Mouse (Mus musculus): ENCODE results near the gene Insm2. TPM values are rescaled to one million over a fixed set of nuclear protein-coding genes. Genes with fewer than 3 reads are reported as not detected.
"Not testable (repeated sequence)": the region's sequence is repeated elsewhere in the genome, so short reads cannot be mapped to it uniquely, and the experiment has no call there.

Insm2 gene
- total RNA-seq (2022): under 1 TPM; 0.21 to 0.46 (median 0.24) TPM

DNA sequence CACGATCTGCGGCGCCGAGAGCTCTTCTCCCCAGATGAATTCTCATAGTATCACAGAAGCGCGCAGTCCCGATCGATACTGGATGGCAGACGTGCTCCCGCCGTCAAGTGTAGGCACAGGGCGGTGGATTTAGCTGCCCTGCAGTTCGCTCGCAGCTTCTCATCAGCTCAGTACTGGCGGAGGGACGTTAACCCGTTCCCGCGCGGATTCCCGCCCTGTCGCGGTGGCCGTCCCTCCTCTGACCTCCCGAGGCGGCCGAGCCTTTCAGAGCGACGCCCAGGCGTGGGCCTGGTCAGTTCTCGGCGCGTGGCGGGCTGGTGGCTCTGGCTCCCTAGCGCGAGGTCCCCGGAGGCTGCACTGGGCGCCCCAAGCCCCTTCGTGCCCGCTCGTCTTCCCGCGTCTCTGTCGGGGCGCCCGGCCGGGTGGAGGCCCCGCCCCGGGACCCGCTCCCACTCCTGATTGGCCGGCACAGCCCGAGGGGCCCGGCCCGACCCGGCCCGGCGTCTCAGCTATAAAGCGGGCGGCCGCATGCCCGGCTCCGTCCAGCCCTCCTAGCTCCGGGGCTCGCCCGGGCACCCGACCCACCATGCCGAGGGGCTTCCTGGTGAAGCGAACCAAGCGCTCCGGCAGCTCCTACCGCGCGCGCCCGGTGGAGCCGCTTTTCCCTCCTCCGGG lies at the start of gene Insm2:
Gene Insm2 (plus strand): TSS at position 541 of the 675 bp plus-strand sequence.
- DNase-seq (ENCODE audit: low spot score in 2 of 2): no peak

DNA sequence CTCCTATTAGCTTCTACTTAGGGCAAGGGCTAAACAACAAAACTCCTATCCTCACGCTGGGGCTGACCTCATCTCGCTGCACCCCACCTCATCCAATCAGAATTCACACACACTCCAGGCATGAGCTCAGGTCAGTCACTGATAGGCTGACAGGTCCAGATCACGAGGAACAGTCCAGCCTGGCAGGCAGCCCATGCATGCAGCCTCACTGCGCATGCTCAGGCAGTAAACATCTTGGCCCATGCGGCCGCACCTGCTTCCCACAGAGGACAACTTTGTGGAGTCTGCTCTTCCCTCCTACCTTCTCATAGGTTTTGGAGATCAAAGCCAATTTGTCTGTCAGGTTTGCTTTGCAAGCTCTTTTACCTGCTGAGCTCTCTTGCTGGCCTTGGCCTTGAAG lies 44.3 kb upstream of the Insm2 start:
- not testable (repeated sequence) for DNase-seq (ENCODE audit: low spot score in 2 of 2)

DNA sequence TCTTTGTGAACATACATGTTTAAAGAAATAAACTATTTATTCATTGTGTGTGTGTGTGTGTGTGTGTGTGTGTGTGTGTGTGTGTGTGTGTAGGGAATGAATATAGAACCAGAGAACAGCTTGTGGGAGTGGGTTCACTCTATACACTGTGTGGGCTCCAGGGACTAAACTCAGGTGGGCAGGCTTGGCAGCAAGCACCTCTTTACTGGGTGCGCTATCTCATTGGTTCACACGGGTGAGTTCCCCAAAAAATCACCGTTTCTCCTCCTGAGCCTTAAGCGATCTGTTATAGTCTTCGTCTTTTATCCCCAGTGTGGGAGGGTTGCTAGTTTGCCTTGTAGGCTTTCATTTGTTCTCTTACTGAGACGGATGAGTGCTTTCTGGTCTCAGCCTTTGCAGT lies 41.4 kb upstream of the Insm2 start:
- DNase-seq (ENCODE audit: low spot score in 2 of 2): peak in 1 of 2 experiments; percentile 44

DNA sequence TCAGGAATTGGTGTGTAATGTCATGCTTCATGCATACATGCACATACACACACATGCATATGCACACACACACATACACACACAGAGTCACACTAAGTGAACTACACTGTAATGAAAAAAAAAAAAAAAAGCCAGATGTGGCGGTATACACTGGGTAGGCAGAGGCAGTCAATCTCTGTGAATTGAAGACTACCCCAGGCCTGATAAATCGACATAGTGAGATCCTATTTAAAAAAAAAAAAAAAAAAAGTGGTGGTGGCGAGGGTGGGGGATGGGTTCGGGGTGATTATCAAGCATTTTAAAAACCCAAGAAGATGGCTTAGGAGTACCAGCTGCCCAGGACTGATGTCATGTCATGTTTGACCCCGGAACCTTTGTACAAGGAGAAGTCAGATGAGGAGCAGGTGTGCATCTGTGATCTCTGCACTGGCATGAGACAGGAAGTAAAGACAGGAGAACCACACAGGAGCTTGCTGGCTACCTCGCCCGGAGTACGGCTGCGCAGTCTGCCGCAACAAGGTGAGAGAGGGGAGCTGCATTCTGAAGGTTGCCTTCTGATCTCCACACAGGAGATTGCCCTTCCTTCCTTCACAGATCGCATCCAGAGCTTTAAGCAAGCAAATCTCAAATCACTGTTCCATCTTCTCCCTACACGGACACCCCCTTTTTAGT lies 39.9 kb upstream of the Insm2 start:
- no peak for DNase-seq (ENCODE audit: low spot score in 2 of 2)

DNA sequence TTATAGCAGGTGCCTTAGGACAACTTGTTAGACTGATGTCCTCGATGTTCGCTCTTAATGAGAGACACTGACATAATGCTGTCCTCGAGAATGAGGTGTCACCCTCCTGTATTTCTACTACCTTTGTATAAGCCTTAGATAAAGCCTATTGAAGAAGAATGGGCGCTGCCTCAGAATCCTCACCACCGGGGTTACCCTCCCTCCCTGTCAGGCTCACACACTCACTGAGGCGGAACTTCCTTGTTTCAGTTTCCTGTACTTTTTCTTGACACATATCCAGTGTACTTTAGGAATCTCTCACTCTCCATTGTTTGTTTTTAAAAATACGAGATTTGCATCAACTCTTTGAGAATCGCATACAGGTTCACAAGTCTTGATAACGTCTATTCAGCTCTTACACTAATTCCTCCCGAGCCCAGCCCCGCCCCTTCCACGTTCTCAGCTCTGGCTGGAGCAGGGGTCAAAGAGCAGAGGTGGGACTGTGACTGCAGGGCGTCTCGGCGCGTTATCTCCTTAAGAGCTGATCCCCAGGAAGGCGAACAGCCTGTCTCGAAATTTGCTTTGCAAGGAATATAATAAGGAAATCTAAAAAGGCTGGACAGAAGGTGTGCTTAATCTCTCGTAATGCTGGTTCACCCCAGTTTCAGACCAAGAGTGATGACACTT lies 39.1 kb upstream of the Insm2 start:
- DNase-seq (ENCODE audit: low spot score in 2 of 2): no peak

DNA sequence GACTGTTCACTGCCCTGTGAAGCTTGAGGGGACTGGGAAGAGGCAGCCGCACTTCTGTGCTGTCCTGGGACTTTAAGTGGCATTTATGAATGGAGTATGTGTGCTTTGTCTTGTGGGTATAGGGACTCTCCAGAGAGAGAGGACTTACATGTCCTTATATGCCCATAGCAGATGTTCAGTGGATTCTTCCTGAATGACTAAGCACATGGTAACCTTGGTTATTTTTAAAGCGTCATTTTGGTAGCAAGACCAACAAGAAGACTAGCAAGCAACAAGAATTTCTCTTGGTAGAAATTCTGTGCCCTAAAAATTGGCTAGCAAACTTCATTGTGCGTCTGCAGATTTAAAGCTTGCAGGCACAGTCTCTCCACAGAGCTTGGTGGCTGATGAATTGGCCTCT lies 35.5 kb upstream of the Insm2 start:
- no peak for DNase-seq (ENCODE audit: low spot score in 2 of 2)

DNA sequence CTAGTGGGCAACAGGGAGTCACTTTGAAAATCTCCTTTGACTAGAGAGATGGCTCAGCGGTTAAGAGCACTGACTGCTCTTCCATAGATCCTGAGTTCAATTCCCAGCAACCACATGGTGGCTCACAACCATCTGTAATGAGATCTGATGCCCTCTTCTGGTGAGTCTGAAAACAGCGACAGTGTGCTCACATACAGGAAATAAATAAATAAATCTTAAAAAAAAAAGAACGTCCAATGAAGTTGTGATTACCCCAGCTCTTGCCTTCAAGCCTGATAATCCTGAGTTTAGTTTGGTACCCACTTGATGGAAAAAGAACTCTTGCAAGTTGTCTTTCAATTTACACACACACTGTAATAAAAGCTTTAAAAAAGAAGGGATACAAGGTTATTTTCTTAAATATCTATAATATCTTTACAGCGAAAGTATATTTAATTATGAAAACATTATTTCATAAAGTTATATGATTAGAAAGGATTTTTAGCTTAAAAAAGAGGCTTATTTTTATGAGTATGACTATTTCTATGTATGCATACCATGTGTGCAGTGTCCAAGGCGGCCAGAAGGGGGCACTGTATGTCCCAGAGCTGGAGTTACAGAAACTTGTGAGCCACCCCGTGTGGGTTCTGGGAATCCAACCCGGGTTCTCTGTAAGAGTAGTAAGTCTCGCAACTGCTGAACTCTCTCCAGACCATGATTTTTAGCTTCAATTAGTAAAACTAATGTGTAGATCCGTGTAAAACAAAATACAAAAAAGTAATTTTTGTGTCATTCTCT lies 34.9 kb upstream of the Insm2 start:
- DNase-seq (ENCODE audit: low spot score in 2 of 2): no peak

DNA sequence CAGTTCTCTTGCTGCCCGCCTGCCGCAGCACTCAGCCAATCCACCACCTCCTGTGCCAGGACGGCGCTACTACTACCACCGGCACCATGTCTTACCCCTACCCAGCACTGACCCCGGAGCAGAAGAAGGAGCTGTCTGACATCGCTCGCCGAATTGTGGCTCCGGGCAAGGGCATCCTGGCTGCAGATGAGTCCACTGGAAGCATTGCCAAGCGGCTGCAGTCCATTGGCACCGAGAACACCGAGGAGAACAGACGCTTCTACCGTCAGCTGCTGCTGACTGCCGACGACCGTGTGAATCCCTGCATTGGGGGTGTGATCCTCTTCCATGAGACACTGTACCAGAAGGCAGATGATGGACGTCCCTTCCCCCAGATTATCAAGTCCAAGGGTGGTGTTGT lies 34.0 kb upstream of the Insm2 start, which contains the start of gene Aldoart2:
Gene Aldoart2 (plus strand): TSS at position 34 of the 400 bp plus-strand sequence.
- no peak for DNase-seq (ENCODE audit: low spot score in 2 of 2)

DNA sequence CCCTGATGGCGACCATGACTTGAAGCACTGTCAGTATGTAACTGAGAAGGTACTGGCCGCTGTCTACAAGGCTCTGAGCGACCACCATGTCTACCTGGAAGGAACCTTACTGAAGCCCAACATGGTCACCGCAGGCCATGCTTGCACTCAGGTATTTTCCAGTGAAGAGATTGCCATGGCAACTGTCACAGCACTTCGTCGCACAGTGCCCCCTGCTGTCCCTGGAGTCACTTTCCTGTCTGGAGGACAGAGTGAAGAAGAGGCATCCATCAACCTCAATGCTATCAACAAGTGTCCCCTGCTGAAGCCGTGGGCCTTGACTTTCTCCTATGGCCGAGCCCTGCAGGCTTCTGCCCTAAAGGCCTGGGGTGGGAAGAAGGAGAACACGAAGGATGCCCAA lies 33.4 kb upstream of the Insm2 start:
- no peak for DNase-seq (ENCODE audit: low spot score in 2 of 2)

DNA sequence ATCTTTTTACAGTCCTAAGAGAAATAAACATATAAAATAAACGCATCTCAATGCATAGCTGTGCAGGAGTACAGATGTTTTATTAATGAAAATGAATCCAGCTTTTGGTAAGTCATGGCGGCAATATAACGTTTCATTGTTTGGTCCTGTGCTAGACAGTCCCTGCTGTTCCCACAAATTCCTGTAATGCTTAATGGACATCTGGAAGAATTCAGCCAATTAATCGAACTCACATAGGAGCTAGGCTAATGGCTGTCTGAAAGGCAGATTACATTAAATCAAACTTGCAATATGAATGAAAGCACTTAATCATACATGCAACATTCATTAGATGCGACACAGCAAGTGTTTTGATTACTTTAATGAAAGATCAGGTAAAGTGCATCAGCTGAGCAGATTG lies 32.4 kb upstream of the Insm2 start:
- DNase-seq (ENCODE audit: low spot score in 2 of 2): no peak

DNA sequence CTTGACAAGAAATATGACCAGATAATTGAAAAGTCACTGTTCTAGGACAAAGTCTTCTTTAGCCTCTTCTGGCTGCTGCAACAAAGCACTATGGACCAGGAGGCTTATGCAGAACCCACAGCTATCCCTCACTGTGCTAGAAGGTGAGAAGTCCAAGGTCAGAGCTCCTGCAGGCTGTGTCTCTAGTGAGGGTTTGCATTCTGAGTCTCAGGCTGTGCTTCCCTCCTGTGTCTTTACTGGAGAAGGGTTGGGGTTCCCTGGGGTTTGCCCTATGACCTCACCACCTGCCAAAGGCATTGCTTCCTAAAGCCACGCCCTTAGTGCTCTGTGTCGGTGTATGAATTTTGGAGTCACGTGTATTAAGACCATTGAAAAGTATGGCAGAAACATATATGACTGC lies 30.8 kb upstream of the Insm2 start:
- DNase-seq (ENCODE audit: low spot score in 2 of 2): no peak

DNA sequence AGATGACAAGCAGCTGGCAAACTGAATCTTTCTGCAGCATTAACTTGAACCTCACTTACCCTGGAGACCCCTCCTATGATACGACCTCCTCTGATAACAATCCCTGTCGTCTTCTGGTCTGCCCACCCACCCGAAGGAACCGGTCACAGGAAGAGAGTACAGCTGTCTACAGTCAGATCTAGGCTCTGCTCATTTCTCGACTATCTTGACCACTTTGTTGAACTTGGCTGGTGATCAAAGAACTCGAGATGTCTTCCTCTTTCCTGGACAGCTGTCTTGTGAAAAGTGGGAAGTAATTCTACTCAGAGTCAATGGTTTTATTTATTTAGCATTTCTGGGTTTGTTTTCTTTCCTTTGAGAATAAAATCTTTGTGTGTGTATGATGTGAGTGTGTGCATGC lies 29.6 kb upstream of the Insm2 start:
- DNase-seq (ENCODE audit: low spot score in 2 of 2): no peak

DNA sequence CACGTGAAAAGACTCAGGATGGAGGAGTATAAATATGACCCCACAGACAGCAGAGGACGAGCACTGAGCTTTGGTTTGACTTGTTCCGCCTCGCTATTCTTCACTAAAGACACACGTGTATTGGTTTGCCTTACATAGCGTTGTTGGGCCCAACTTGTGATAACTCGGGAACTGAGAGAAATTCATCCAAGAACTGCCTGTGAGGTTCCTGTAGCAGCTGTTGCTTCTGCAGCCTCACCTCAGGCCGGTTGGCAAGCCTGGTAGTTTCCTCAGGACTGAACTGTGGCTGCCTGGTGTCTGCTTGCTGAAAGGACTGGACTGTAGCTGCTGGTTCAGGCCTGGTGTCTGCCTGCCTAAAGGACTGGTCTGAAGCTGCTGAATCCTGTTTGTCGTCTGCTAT lies 28.6 kb upstream of the Insm2 start:
- DNase-seq (ENCODE audit: low spot score in 2 of 2): no peak

DNA sequence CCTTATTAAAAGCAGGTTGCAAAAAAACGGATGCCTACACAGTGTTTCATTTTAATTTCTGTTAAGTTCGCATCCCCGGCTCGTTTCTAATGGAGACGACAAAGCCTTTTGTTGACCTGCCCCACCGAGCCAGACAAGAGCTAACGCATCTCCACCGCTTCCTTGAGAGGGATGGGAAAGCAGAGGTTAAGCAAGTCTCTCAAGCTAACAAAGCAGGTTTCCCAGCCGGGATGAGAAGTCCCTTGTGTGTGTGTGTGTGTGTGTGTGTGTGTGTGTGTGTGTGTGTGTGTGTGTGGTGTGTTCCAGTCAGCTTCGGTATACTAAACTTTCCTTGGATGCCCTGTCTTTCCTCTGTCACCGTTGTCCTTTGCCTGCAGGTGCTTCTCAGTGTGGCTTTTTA lies 28.0 kb upstream of the Insm2 start:
- DNase-seq (ENCODE audit: low spot score in 2 of 2): no peak

DNA sequence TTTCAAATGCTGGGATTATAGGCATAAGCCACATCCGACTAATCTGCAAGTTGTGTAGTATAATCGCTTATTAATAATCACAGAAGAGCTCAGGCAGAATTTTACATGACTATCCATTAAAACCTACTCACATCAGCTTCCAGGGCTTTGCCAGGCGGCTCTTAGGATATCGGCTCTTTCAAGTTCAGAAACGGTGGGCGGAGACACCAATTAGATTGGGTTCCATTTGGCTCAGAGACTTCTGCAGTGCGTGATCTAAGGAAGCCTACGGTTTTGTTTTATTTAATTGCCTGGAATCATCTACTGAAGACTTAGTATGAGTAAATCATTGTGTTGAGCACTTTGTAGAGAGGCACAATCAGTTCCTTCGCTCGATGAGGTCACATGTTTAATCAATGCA lies 27.6 kb upstream of the Insm2 start:
- DNase-seq (ENCODE audit: low spot score in 2 of 2): no peak

DNA sequence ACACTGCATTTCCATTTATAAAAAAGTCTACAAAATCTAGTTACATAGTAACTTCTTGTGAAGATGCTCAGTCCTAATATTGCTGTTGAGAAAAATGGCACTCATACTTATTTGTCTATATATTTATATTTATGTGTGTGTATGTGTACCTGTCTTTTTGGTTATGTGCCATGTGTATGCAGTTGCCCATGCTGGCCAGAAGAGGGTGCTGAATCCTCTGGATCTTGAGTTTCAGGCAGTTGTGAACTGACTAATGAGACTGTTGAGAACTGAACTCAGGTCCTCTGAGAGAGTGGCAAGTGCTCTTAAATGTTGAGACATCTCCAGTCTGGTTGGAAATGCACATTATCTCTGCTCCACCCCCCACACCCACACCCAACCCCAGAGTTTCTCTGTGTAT lies 26.1 kb upstream of the Insm2 start:
- DNase-seq (ENCODE audit: low spot score in 2 of 2): no peak

DNA sequence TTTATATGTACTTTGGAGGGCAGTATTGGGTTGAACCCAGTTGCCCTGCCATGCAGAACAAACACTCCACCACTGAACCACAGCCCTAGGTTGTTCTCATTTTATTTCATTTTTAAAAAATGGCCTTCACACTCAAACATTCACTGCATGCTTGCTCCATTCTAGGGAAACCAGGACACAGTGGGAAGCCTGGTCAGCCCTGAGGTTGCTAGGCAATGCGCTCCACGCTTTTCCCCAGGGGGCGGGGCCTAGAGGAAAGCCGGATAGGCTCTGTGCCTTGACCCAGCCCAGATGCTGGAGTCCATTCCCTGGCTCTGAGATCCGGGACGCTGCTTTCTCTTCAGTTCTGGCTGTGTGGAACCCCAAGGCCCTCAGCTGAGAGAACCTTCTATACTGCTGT lies 25.4 kb upstream of the Insm2 start:
- DNase-seq (ENCODE audit: low spot score in 2 of 2): no peak

DNA sequence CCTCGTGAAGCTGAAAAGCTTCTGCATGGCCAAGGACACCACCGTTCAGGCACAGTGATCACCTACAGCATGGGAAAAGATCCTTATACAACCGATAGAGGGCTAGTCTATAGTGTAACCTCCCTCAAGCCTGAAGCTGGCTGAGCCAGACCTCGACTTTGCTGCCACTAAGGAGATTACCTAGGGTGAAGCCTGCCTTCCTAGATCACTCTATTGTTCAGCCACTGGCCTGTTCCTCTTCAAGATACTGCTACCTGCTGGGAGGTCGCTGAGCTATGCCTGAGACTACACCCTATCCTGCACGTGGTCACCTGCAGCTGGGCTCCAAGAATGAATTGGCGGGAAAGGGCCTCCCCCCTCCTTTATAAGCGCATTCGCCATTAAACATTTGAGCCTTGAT lies 12.3 kb upstream of the Insm2 start:
- DNase-seq (ENCODE audit: low spot score in 2 of 2): not testable (repeated sequence)

DNA sequence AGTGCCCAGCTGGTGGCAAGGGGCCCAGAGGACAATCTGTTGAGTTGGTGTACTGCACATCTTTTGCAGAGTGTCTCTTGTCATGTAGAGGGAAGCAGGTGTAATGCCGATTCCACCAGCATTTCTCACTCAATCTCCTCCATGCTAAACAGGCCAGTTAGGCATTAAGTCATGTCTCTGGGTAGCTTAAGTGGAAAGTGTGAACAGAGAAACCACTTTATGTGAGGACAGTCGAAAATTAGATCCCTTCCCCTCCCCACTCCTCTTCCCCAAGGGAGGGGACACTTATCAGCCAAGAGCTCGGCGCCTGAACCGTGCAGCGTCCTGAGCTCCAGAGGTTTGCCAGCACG lies 715 bp upstream of the Insm2 start:
- DNase-seq (ENCODE audit: low spot score in 2 of 2): no peak

DNA sequence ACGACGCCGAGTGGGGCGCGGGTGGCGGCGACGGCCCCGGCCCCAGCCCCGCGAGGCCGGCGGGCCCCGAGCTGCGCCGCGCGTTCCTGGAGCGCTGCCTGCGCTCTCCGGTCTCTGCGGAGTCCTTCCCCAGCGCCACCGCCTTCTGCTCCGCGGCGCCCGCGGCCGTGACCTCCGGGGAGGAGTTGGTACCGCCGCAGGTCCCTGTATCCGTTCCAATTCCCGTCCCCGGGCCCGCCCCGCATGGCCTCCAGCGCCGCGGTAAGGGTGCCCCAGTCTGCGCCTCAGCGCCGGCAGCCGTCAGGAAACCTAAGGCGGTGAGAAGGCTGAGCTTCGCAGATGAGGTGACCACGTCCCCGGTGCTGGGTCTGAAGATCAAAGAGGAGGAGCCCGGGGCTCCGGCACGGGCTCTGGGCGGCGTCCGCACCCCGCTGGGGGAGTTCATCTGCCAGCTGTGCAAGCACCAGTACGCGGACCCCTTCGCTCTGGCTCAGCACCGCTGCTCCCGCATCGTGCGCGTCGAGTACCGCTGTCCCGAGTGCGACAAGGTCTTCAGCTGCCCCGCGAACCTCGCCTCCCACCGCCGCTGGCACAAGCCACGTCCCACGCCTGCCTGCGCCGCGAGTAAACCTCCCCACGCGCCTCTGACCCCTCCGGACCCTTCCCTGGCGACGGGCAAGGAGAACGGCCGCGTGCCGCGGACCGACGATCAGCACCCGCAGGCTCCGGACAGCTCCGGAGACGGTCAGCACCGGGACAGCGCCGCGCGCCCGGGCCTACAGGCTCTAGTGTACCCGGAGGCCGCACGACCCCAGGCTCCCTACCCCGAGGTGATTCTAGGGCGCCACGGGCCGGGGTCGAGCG lies 644 bp downstream of the Insm2 start:
- DNase-seq (ENCODE audit: low spot score in 2 of 2): no peak

DNA sequence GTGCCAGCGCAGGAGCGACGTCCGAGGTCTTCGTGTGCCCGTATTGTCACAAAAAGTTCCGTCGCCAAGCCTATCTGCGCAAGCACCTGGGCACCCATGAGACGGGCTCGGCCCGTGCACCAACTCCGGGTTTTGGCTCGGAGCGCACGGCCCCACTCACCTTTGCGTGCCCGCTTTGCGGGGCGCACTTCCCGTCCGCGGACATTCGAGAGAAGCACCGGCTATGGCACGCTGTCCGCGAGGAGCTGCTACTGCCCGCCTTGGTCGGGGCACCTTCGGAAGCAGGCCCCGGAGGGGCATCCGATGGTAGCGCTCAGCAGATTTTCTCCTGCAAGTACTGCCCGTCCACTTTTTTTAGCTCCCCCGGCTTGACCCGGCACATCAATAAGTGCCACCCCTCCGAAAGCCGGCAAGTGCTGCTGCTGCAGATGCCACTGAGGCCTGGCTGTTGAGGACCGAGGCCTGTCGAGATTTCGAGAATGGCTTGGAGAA lies 1.3 kb downstream of the Insm2 start:
- DNase-seq (ENCODE audit: low spot score in 2 of 2): no peak

Data from left cerebral cortex, adult 8-10 months (tissue).